Mouse (Mus musculus) cerebellum, postnatal 36 days (tissue): ENCODE data around the gene Phactr3.

Source experiments
- DNase-seq, 2 experiments: peaks; one replicate each; pipeline ENCODE4 v3.0.0; 2021 to 2022; ENCODE audit warnings: mixed read lengths in 2 of 2

The Phactr3 gene

GRCm38 (mm10) chr2:178137518-178137917 is 18.7 kb downstream of the Phactr3 start:
- DNase-seq: peak; percentile 70 to 79

DNA sequence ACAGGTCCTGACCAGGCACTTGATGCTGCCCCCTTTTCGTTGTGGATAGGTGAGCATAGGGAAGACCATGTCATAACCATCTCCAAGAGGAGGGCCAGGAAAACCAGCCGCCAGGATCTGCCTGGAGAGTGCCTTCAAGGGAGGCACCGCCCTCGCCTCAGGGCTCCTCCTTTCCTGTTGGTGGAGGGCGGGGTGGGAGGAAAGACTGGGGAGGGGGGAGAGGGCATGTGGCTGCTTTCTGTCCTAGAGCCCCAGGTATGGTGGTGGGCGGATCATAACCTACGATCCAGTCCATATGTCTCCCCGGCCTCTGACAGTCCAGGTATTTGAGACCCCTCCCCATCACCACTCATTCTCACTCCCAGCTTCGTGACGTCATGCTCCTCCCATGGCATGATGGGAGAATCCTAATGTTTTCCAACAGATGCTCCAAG is 22.7 kb downstream of the Phactr3 start:
- peak; percentile 43 to 57 for DNase-seq

DNA sequence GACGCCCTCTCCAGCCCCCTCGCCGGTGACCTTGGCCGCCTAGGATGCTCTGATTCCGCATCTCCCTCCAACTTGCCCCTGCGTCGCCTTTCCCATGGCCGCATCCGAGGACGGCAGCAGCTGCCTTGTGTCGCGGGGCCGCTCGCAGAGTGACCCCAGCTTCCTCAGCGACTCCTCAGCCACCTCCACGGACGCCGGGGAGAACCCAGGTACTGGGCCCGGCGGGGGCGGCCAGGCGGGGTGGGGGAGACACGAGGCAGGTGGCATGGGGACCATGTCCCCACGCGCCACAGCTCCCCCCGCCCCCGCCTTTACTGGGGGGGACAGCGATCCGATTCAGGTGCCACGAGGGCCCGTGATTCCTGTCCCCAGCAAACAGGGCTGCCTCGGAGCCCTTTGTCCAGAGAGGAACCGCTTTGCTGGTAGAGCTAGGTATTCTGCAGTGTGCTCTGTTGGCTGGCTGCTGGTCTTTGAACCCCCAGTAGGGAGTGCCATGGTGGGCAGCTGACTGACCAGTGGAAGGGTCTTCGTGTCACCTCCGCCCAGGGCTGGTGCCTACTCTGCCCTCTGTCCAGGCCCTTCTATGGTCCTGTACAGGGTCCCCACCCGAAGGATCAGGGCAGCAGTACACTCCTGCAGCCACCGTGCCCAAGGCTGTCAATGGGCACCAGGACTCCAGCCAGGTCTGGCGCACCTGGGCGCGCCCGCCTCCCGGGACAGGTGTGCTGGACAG is 23.7 kb downstream of the Phactr3 start:
- DNase-seq: peak in 1 of 2 experiments; percentile 42

- DNase-seq: no peak
Observed at GRCm38 (mm10) chr2:178143024-178143415, 24.2 kb downstream of the Phactr3 start.

- no peak for DNase-seq
Observed at GRCm38 (mm10) chr2:178143898-178144297, 25.1 kb downstream of the Phactr3 start.

GRCm38 (mm10) chr2:178149312-178149711 is 30.5 kb downstream of the Phactr3 start:
- no peak for DNase-seq

DNA sequence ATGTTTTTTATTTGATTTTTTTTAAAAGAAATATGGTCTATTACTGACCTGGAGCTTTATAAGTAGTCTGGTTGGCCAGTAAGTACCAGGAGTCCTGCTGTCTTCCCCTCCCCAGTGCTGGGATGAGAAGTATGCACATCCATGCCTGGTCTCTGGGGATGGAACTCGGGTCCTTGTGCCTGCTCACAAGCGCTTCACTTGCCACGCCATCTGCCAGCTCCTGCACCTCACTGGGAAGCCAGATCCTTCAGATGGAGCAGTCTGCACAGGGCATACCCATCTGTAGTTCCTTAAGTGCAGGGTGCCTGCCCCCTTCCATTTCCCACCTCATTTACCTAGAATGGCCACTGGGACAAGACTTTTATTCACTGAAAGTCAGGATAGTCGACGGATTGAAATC is 31.9 kb downstream of the Phactr3 start:
- no peak for DNase-seq

- DNase-seq: no peak
Observed at GRCm38 (mm10) chr2:178153601-178154000, 34.8 kb downstream of the Phactr3 start.

DNA sequence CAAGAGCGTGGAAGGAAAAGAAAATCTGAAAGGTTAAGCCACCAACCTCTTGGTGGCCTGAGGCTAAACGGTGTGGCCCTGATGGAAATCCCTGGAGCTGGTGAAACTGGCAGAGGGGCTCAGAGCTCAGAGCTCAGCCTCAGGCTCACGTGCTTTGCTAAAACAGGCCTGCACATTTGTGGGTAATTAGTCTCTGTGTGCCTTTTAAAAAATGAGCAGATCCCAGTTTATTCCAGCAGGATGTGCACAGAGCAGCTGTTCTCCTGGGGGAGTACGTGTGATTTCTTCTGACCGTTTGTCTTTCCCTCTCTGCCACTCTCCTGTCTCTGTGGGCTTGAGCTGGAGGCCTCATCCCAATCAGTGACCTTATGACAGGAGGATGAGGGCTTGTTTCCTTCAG is 35.4 kb downstream of the Phactr3 start:
- no peak for DNase-seq

DNA sequence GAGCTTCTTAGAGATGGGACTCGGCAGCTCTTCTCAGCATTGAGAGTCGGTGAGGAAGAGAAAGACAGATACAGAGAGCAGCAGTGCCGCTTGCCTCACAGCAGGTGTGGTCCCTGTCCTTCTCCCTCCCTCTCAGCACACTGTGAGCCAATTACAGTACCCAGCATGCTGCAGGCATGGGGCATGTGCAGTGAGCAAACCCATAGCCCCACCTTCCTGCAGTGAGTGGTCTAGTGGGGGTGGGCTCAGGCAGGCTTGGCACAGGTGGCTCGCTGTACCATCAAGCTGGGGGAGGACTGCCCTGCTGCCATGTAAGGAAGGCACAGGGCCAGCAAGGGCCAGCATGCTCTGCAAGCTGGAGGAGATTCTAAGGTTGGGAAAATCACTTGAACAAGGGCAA is 35.8 kb downstream of the Phactr3 start:
- DNase-seq: peak; percentile 54 to 59

- DNase-seq: no peak
Observed at GRCm38 (mm10) chr2:178155176-178155916, 36.6 kb downstream of the Phactr3 start.

GRCm38 (mm10) chr2:178155917-178156282 is 37.1 kb downstream of the Phactr3 start:
- DNase-seq: no peak

GRCm38 (mm10) chr2:178158936-178159335 is 40.2 kb downstream of the Phactr3 start:
- DNase-seq: peak in 1 of 2 experiments; percentile 33

GRCm38 (mm10) chr2:178163981-178164380 is 45.2 kb downstream of the Phactr3 start:
- no peak for DNase-seq

DNA sequence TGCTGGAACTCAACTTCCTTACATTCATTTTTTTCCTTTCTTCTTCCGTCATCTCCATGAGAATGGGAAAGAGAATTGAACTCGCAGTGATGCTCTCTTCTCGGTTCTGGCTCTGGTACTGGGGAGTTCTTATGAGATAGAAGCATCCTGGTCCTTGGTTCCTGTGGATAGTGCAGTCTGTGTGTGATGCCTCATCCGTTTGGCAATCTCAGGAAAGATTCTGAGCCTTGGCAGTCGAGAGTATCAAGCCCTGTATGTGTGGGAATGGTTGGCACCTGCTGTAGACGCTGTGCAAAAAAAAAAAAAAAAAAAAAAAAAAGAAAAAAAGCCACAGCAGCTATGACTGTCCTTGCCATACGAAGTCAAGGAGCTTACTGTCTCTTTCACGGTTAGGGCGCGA is 47.2 kb downstream of the Phactr3 start:
- DNase-seq: peak in 1 of 2 experiments; percentile 52

DNA sequence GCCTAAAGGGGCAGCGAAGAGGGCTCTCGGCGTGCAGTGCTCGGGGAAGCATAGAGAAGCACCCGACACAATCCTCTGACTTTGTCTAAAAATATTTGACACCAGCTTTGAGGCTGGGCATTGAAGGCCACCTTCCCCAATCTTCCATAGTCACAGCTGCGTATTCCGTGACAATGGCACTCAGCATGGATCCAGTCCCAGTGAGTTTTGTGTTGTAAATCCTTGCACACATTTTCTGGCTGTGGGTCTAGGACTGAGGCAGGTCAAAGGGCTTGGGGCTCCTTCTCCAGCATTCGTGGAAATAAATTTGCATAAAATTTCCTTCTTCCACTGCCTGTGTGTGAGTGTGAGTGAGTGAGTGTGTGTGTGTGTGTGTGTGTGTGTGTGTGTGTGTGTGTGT is 51.2 kb downstream of the Phactr3 start:
- DNase-seq: no peak

DNA sequence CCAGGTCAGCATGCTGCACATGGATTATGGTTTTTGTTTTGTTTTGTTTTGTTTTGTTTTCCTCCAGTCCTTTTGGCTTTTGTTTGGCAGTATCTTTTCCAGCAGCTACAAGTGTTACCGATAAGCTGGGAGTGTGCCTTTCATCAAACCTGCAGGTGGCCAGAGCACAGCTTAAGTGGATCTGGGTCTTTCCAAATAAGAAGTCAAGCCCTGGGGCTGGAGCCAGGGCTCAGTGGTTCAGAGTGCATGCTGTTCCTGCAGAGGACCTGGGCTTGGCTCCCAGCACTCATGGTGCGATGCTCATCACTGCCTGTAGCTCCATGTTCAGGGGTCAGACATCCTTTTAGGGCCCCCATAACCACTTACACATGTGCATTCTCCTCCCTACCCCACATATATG is 55.2 kb downstream of the Phactr3 start:
- DNase-seq: no peak

GRCm38 (mm10) chr2:178175286-178175931 is 56.6 kb downstream of the Phactr3 start:
- no peak for DNase-seq

GRCm38 (mm10) chr2:178184251-178184650 is 65.5 kb downstream of the Phactr3 start:
- peak; percentile 66 to 79 for DNase-seq

DNA sequence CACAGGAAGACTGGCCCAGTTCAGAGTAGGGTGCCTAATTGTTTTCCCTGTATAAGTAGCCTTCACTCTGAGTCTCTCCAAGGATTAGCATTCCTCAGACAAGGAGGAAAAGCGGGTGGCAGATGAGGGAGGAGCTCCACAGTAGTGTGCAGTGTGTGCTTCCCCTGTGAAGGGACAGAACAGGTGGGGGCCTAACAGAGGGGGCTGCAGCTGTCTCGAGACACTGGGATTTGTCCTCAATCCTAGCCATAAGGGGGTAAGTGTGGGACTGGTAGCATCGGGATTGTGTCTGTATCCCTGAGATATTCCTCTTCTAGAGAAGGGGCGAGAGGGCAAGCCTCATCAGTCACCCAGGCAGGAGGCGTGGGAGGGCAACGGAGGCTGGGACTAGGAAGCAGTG is 66.1 kb downstream of the Phactr3 start:
- DNase-seq: peak in 1 of 2 experiments; percentile 36

DNA sequence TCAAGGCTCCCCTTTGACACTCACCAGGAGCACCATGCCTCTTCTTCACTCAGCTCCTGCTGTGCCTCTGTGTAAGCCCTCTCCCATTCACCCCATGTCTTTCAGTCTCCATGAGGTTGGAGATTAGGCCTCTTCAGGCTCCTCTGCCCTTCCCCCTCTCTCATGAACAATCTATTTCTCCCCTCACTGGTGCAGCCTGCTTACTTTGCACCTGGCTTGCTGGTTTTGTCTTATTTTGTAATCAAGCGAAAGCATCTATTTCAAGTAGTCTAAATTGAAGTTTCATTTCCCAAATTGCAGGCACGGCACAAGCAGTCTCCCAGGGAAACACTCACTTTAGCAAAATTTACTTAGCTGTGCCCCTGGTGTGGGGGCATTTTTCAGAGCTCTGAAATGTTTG is 70.2 kb downstream of the Phactr3 start:
- DNase-seq: no peak

GRCm38 (mm10) chr2:178192881-178193280 is 74.1 kb downstream of the Phactr3 start:
- peak; percentile 47 to 55 for DNase-seq

GRCm38 (mm10) chr2:178193445-178193844 is 74.7 kb downstream of the Phactr3 start:
- peak; percentile 56 to 65 for DNase-seq

GRCm38 (mm10) chr2:178194908-178195307 is 76.1 kb downstream of the Phactr3 start:
- DNase-seq: peak in 1 of 2 experiments; percentile 35
